Mouse (Mus musculus) kidney, adult 2 months (tissue): ENCODE data around the gene Rxrb. TPM values are rescaled to one million over a fixed set of nuclear protein-coding genes. Genes with fewer than 3 reads are reported as not detected.
A peak's percentile ranks its signal among the peaks of the same experiment; 100 is the strongest.
"Not testable (repeated sequence)": the region's sequence is repeated elsewhere in the genome, so short reads cannot be mapped to it uniquely, and the experiment has no call there.

Experiments
- DNase-seq: peaks from one replicate; pipeline ENCODE4 v3.0.0; 2021
- H3K27ac ChIP-seq: fragments of 200-500 bp; 2 replicates; pipeline ENCODE4 v1.5.1; 2012; ENCODE audit warnings: low read depth, low read length, control low read depth, inconsistent platforms; ENCODE audit not compliant: insufficient read depth
- H3K27me3 ChIP-seq: fragments of 200-500 bp; replicated peaks from 2 replicates; pipeline ENCODE4 v1.6.1; 2012; ENCODE audit warnings: mild to moderate bottlenecking, moderate library complexity, low read length, inconsistent platforms; ENCODE audit not compliant: control insufficient read depth, insufficient read depth
- H3K36me3 ChIP-seq: fragments of 200-500 bp; 2 replicates; pipeline ENCODE4 v1.6.1; 2012; ENCODE audit warnings: mild to moderate bottlenecking, moderate library complexity, low read length, inconsistent platforms; ENCODE audit not compliant: control insufficient read depth, insufficient read depth
- H3K4me1 ChIP-seq: fragments of 200-500 bp; 2 replicates; pipeline ENCODE4 v1.6.1; 2011; ENCODE audit warnings: low read length; ENCODE audit not compliant: control insufficient read depth, insufficient read depth
- H3K4me3 ChIP-seq: fragments of 200-500 bp; 2 replicates; pipeline ENCODE4 v1.5.1; 2011; ENCODE audit warnings: mild to moderate bottlenecking, low read depth, low read length, control low read depth; ENCODE audit not compliant: insufficient read depth
- CTCF ChIP-seq: fragments of 200-500 bp; conservative IDR thresholded peaks from 2 replicates; pipeline ENCODE4 v1.5.1; 2011; ENCODE audit warnings: low read depth, mild to moderate bottlenecking, control low read depth, low read length, moderate library complexity, mixed read lengths; ENCODE audit not compliant: insufficient read depth, insufficient read length
- POLR2A ChIP-seq: fragments of 200-500 bp; IDR thresholded peaks from one replicate; pipeline ENCODE4 v1.6.1; 2011; ENCODE audit warnings: low read depth, low read length, control low read depth
- WGBS: fragments of 180-500 bp; shearing (Covaris S2); methylation state at CpG from one replicate; pipeline ENCODE4 v1.1.7; 2018; 5-methylcytosine and 5-hydroxymethylcytosine counted together
- polyA plus RNA-seq: library from polyadenylated mRNA; depleted of rRNA; stranded (reverse); fragments of >200 nt; gene quantifications from 2 replicates; pipeline ENCODE4 v1.2.3, GENCODE M21; 2012

Rxrb gene
- polyA plus RNA-seq, 1 experiment = 49.3 TPM

- H3K4me3 ChIP-seq = peak overlapping the region; percentile 72
- peak; percentile 59 for DNase-seq
- WGBS = 2% methylated on average over 87 of the region's 87 CpGs
- TF ChIP-seq CTCF (no peak), POLR2A (no peak)
- H3K27ac ChIP-seq = peak overlapping the region; percentile 6
- H3K27me3 ChIP-seq = no peaks in the 10 kb centered on the region
- no peaks in the 10 kb centered on the region for H3K36me3 ChIP-seq
- no peaks in the 10 kb centered on the region for H3K4me1 ChIP-seq
Measured at GRCm38 (mm10) chr17:33999341-34000149, 32.1 kb upstream of the Rxrb start.

GRCm38 (mm10) chr17:34000150-34000537, 31.5 kb upstream of the Rxrb start, which contains the start of gene H2-K1:
Gene H2-K1, minus strand, starts transcription at chr17:34000347.
- H3K27me3 ChIP-seq = no peaks in the 10 kb centered on the region
- under 1% methylated on average over 30 of the region's 30 CpGs for WGBS
- peak; percentile 97 for DNase-seq
- TF ChIP-seq CTCF (no peak), POLR2A (peak; percentile 98)
- no peaks in the 10 kb centered on the region for H3K4me1 ChIP-seq
- no peaks in the 10 kb centered on the region for H3K36me3 ChIP-seq
- H3K4me3 ChIP-seq = peak within 1 kb of the TSS; percentile 72
- peak within 1 kb of the TSS; percentile 39 for H3K27ac ChIP-seq

GRCm38 (mm10) chr17:34000796-34001195, 30.8 kb upstream of the Rxrb start:
- not testable (repeated sequence) for H3K27ac ChIP-seq, H3K4me1 ChIP-seq, H3K36me3 ChIP-seq, DNase-seq, H3K27me3 ChIP-seq
- peak overlapping the region; percentile 38; the same call in 1 of the 2 replicates for H3K4me3 ChIP-seq
- WGBS = 69% methylated on average over 2 of the region's 2 CpGs

- H3K4me1 ChIP-seq = no peaks in the 10 kb centered on the region
- peak; percentile 37 for DNase-seq
- H3K27me3 ChIP-seq = no peaks in the 10 kb centered on the region
- no peak overlapping the region for H3K27ac ChIP-seq
- WGBS = 5% methylated on average over 5 of the region's 5 CpGs
- no peak overlapping the region for H3K4me3 ChIP-seq
- peak; percentile 62 for TF ChIP-seq CTCF
- no peak for TF ChIP-seq POLR2A
- H3K36me3 ChIP-seq = no peaks in the 10 kb centered on the region
Measured at GRCm38 (mm10) chr17:34003426-34003825, 28.2 kb upstream of the Rxrb start.

- no peak overlapping the region for H3K4me3 ChIP-seq
- H3K27me3 ChIP-seq = no peaks in the 10 kb centered on the region
- H3K4me1 ChIP-seq = no peaks in the 10 kb centered on the region
- H3K36me3 ChIP-seq = no peaks in the 10 kb centered on the region
- TF ChIP-seq CTCF = no peak
- no peak for TF ChIP-seq POLR2A
- whole genome bisulfite sequencing = 52% methylated on average over 2 of the region's 2 CpGs
- DNase-seq = no peak
- no peak overlapping the region for H3K27ac ChIP-seq
Measured at GRCm38 (mm10) chr17:34006570-34006969, 25.0 kb upstream of the Rxrb start.

- H3K36me3 ChIP-seq = no peaks in the 10 kb centered on the region
- no peak for DNase-seq
- H3K27me3 ChIP-seq = no peaks in the 10 kb centered on the region
- H3K4me1 ChIP-seq = no peaks in the 10 kb centered on the region
- no peak overlapping the region for H3K4me3 ChIP-seq
- TF ChIP-seq CTCF (no peak), POLR2A (no peak)
- H3K27ac ChIP-seq = no peak overlapping the region
- 62% methylated on average over 5 of the region's 5 CpGs for WGBS
Measured at GRCm38 (mm10) chr17:34010156-34010555, 21.5 kb upstream of the Rxrb start.

GRCm38 (mm10) chr17:34013436-34013835, 18.2 kb upstream of the Rxrb start:
- Histone ChIP-seq H3K27ac (no peak overlapping the region), H3K4me1 (no peaks in the 10 kb centered on the region), H3K4me3 (no peak overlapping the region), H3K36me3 (no peaks in the 10 kb centered on the region), H3K27me3 (no peaks in the 10 kb centered on the region)
- 97% methylated on average over 8 of the region's 8 CpGs for WGBS
- DNase-seq = no peak
- TF ChIP-seq POLR2A (no peak), CTCF (no peak)
